Mouse (Mus musculus): Measurements from ENCODE around the gene Otub2. TPM values are rescaled to one million over a fixed set of nuclear protein-coding genes. Genes with fewer than 3 reads are reported as not detected.

The Otub2 gene
- polyA plus RNA-seq, 1 experiment from 2014 or later: 12.2 TPM

DNA sequence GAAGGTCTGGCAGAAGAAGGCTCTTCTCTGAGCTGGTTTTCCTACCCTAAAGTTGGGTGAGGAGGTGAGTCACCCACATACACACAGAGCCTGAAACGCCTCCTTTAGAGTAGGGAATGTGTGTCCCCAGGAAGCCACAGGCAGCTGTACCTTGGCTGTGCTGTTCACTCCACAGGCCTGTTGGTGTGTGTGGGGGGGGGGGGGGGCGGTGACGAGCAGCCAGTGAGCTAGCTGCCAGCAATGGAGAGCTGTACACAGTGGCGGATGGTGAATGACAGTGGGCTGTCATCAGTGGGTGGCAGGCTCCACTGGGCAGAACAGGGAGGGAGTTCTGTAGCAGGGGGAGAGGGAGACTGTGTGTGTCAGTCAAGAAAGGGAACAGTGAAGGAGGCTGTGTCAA, 11.7 kb upstream of the Otub2 start:
- Histone ChIP-seq H3K4me2 (ENCODE audit: low read depth, low read length) (no peak overlapping the region), H3K27ac (replicated peaks; ENCODE audit: low read depth, low read length) (no peak overlapping the region), H3K4me3 (ENCODE audit: low read depth, low read length) (no peak overlapping the region), H3K27me3 (ENCODE audit: control insufficient read depth, insufficient read depth, low read length) (no peaks in the 10 kb centered on the region), H3K36me3 (replicated peaks; ENCODE audit: control insufficient read depth, insufficient read depth, low read depth, low read length) (no peaks in the 10 kb centered on the region), H3K4me1 (ENCODE audit: control insufficient read depth, insufficient read depth, low read length) (no peaks in the 10 kb centered on the region), H3K9me3 (replicated peaks; ENCODE audit: control insufficient read depth, low read length) (no peaks in the 10 kb centered on the region), H3K9ac (replicated peaks; ENCODE audit: low read length) (no peak overlapping the region)
- ATAC-seq (replicated peaks; ENCODE audit: insufficient number of reproducible peaks, low FRiP score, low TSS enrichment, low read depth) (no peak), DNase-seq (ENCODE audit: low spot score) (no peak)
- WGBS: 79% methylated on average over 4 of the region's 4 CpGs

DNA sequence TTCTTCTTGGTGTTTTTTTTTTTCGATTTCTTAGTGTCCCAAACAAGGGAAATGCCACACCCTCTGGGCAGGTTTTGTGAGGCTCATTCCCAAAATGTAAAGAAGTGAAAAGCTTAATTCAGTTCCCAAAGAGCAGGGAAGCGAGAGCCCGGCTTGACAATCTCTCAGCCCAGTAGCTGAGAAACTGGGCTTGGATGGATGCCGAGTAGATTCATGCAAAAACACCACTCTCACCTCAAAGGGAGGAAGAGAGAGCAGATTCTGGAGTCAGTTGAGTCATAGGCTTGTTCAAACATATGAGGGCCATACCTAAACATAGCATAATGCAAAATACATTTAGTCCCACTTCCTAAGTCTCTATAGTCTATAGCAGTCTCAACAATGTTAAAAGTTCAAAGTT, 8.3 kb upstream of the Otub2 start:
- Histone ChIP-seq H3K27ac (replicated peaks; ENCODE audit: low read depth, low read length) (no peak overlapping the region), H3K4me2 (ENCODE audit: low read depth, low read length) (no peak overlapping the region), H3K9me3 (replicated peaks; ENCODE audit: control insufficient read depth, low read length) (no peaks in the 10 kb centered on the region), H3K27me3 (ENCODE audit: control insufficient read depth, insufficient read depth, low read length) (no peaks in the 10 kb centered on the region), H3K4me3 (ENCODE audit: low read depth, low read length) (no peak overlapping the region), H3K9ac (replicated peaks; ENCODE audit: low read length) (no peak overlapping the region), H3K36me3 (replicated peaks; ENCODE audit: control insufficient read depth, insufficient read depth, low read depth, low read length) (no peaks in the 10 kb centered on the region), H3K4me1 (ENCODE audit: control insufficient read depth, insufficient read depth, low read length) (no peaks in the 10 kb centered on the region)
- 81% methylated on average over 4 of the region's 4 CpGs for WGBS
- ATAC-seq (replicated peaks; ENCODE audit: insufficient number of reproducible peaks, low FRiP score, low TSS enrichment, low read depth): no peak
- no peak for DNase-seq (ENCODE audit: low spot score)

GRCm38 (mm10) chr12:103389348-103389727, 856 bp downstream of the Otub2 start:
- no peak for ATAC-seq (replicated peaks; ENCODE audit: insufficient number of reproducible peaks, low FRiP score, low TSS enrichment, low read depth)
- H3K27ac ChIP-seq (replicated peaks; ENCODE audit: low read depth, low read length): no peak overlapping the region

GRCm38 (mm10) chr12:103389982-103390381, 1.5 kb downstream of the Otub2 start:
- Histone ChIP-seq H3K4me3 (ENCODE audit: low read depth, low read length) (no peak overlapping the region), H3K36me3 (replicated peaks; ENCODE audit: control insufficient read depth, insufficient read depth, low read depth, low read length) (no peaks in the 10 kb centered on the region)
- 87% methylated on average over 4 of the region's 4 CpGs for WGBS

More at GRCm38 (mm10) chr12:103389348-103389727, 856 bp downstream of the Otub2 start:
- no peak for DNase-seq (ENCODE audit: low spot score)
- H3K9me3 ChIP-seq (replicated peaks; ENCODE audit: control insufficient read depth, low read length): no peaks in the 10 kb centered on the region
- peak overlapping the region; percentile 74 for H3K4me3 ChIP-seq (ENCODE audit: low read depth, low read length)
- H3K36me3 ChIP-seq (replicated peaks; ENCODE audit: control insufficient read depth, insufficient read depth, low read depth, low read length): no peaks in the 10 kb centered on the region
- no peaks in the 10 kb centered on the region for H3K27me3 ChIP-seq (ENCODE audit: control insufficient read depth, insufficient read depth, low read length)
- peak overlapping the region; percentile 65 for H3K4me2 ChIP-seq (ENCODE audit: low read depth, low read length)
- 82% methylated on average over 2 of the region's 2 CpGs for WGBS
- no peaks in the 10 kb centered on the region for H3K4me1 ChIP-seq (ENCODE audit: control insufficient read depth, insufficient read depth, low read length)
- peak overlapping the region; percentile 91 for H3K9ac ChIP-seq (replicated peaks; ENCODE audit: low read length)

GRCm38 (mm10) chr12:103391098-103391497, 2.6 kb downstream of the Otub2 start:
- Histone ChIP-seq H3K27me3 (ENCODE audit: control insufficient read depth, insufficient read depth, low read length) (no peaks in the 10 kb centered on the region), H3K9me3 (replicated peaks; ENCODE audit: control insufficient read depth, low read length) (no peaks in the 10 kb centered on the region), H3K4me2 (ENCODE audit: low read depth, low read length) (no peak overlapping the region), H3K4me1 (ENCODE audit: control insufficient read depth, insufficient read depth, low read length) (no peaks in the 10 kb centered on the region), H3K27ac (replicated peaks; ENCODE audit: low read depth, low read length) (no peak overlapping the region), H3K9ac (replicated peaks; ENCODE audit: low read length) (no peak overlapping the region), H3K36me3 (replicated peaks; ENCODE audit: control insufficient read depth, insufficient read depth, low read depth, low read length) (no peaks in the 10 kb centered on the region), H3K4me3 (ENCODE audit: low read depth, low read length) (no peak overlapping the region)
- 82% methylated on average over 7 of the region's 7 CpGs for WGBS
- no peak for DNase-seq (ENCODE audit: low spot score)
- no peak for ATAC-seq (replicated peaks; ENCODE audit: insufficient number of reproducible peaks, low FRiP score, low TSS enrichment, low read depth)

More at GRCm38 (mm10) chr12:103389982-103390381, 1.5 kb downstream of the Otub2 start:
- no peaks in the 10 kb centered on the region for H3K4me1 ChIP-seq (ENCODE audit: control insufficient read depth, insufficient read depth, low read length)
- DNase-seq (ENCODE audit: low spot score) (no peak), ATAC-seq (replicated peaks; ENCODE audit: insufficient number of reproducible peaks, low FRiP score, low TSS enrichment, low read depth) (no peak)
- no peaks in the 10 kb centered on the region for H3K27me3 ChIP-seq (ENCODE audit: control insufficient read depth, insufficient read depth, low read length)
- no peak overlapping the region for H3K27ac ChIP-seq (replicated peaks; ENCODE audit: low read depth, low read length)
- H3K9me3 ChIP-seq (replicated peaks; ENCODE audit: control insufficient read depth, low read length): no peaks in the 10 kb centered on the region
- H3K4me2 ChIP-seq (ENCODE audit: low read depth, low read length): no peak overlapping the region
- no peak overlapping the region for H3K9ac ChIP-seq (replicated peaks; ENCODE audit: low read length)

DNA sequence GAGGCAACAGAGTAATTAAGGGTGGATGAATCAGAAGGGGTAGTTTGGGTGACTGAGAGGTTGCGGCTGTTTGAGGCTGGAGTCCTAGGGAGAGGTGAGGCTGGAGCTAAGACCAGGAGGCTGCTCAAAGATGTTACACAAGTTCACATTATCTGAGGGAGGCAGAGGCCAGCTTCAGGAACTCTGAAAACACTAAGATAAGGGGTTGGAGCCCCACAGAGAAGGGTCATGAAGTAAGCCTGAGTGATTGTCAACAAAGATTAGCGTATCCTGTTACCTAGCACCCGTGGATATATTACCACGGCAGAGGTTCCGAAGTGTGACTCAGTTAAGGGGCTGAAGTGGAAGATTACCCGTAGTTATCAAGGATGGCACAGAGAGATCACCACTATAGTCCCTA, 5.0 kb downstream of the Otub2 start:
- ATAC-seq (replicated peaks; ENCODE audit: insufficient number of reproducible peaks, low FRiP score, low TSS enrichment, low read depth) (no peak), DNase-seq (ENCODE audit: low spot score) (no peak)
- no peaks in the 10 kb centered on the region for H3K36me3 ChIP-seq (replicated peaks; ENCODE audit: control insufficient read depth, insufficient read depth, low read depth, low read length)

DNA sequence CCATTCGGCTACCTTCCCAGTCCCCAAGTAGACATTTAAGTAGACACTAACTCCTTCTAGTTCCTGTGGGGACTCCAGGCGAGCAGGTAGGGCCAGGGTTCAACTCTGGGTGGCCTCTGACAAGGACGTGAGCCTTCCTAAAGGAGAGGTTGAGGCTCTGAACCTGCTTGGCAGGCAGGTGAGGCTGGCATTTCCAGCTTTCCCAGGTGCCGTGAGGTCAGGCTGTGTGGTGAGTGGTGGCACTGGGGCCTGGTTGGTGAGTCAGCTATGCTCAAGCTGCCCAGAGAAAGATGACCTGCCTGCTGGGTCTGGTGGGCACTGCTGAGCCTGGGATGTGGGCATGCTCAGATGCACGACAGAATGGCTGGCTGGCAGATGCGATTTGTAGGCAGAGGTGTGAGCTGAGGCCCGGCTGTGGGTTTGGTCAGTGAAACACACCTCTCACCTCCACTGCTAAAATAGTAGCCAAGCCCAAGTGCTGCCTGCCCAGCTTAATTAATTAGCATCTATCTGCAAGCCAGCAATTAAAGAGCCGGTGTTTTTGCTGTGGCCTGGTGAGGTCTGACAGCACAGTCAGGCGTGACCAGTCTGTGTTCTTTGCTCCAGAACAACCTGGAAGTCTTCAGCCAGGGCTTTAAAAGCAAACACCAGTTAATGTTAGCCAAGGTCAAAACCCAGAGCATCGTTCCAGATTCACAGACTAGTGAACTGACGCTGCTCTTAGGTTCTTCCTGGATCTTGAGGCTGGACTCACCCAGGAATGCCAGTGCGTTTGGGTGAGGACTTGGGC, 7.2 kb downstream of the Otub2 start:
- H3K27ac ChIP-seq (replicated peaks; ENCODE audit: low read depth, low read length): no peak overlapping the region
- no peak overlapping the region for H3K4me3 ChIP-seq (ENCODE audit: low read depth, low read length)
- WGBS: 81% methylated on average over 12 of the region's 12 CpGs
- DNase-seq (ENCODE audit: low spot score) (no peak), ATAC-seq (replicated peaks; ENCODE audit: insufficient number of reproducible peaks, low FRiP score, low TSS enrichment, low read depth) (no peak)
- H3K4me2 ChIP-seq (ENCODE audit: low read depth, low read length): no peak overlapping the region
- no peaks in the 10 kb centered on the region for H3K4me1 ChIP-seq (ENCODE audit: control insufficient read depth, insufficient read depth, low read length)
- no peaks in the 10 kb centered on the region for H3K36me3 ChIP-seq (replicated peaks; ENCODE audit: control insufficient read depth, insufficient read depth, low read depth, low read length)
- H3K9ac ChIP-seq (replicated peaks; ENCODE audit: low read length): no peak overlapping the region
- H3K27me3 ChIP-seq (ENCODE audit: control insufficient read depth, insufficient read depth, low read length): no peaks in the 10 kb centered on the region
- H3K9me3 ChIP-seq (replicated peaks; ENCODE audit: control insufficient read depth, low read length): no peaks in the 10 kb centered on the region

More for the DNA sequence above, 5.0 kb downstream of the Otub2 start:
- H3K9ac ChIP-seq (replicated peaks; ENCODE audit: low read length): no peak overlapping the region
- no peak overlapping the region for H3K4me3 ChIP-seq (ENCODE audit: low read depth, low read length)
- no peaks in the 10 kb centered on the region for H3K4me1 ChIP-seq (ENCODE audit: control insufficient read depth, insufficient read depth, low read length)
- no peak overlapping the region for H3K4me2 ChIP-seq (ENCODE audit: low read depth, low read length)
- H3K27me3 ChIP-seq (ENCODE audit: control insufficient read depth, insufficient read depth, low read length): no peaks in the 10 kb centered on the region
- WGBS: 63% methylated on average over 6 of the region's 6 CpGs
- no peaks in the 10 kb centered on the region for H3K9me3 ChIP-seq (replicated peaks; ENCODE audit: control insufficient read depth, low read length)
- H3K27ac ChIP-seq (replicated peaks; ENCODE audit: low read depth, low read length): no peak overlapping the region

GRCm38 (mm10) chr12:103396751-103397150, 8.3 kb downstream of the Otub2 start:
- Histone ChIP-seq H3K9ac (replicated peaks; ENCODE audit: low read length) (no peak overlapping the region), H3K27me3 (ENCODE audit: control insufficient read depth, insufficient read depth, low read length) (no peaks in the 10 kb centered on the region), H3K4me1 (ENCODE audit: control insufficient read depth, insufficient read depth, low read length) (no peaks in the 10 kb centered on the region), H3K4me2 (ENCODE audit: low read depth, low read length) (no peak overlapping the region), H3K27ac (replicated peaks; ENCODE audit: low read depth, low read length) (no peak overlapping the region), H3K4me3 (ENCODE audit: low read depth, low read length) (no peak overlapping the region), H3K9me3 (replicated peaks; ENCODE audit: control insufficient read depth, low read length) (no peaks in the 10 kb centered on the region), H3K36me3 (replicated peaks; ENCODE audit: control insufficient read depth, insufficient read depth, low read depth, low read length) (no peaks in the 10 kb centered on the region)
- no peak for DNase-seq (ENCODE audit: low spot score)
- 74% methylated on average over 7 of the region's 7 CpGs for WGBS
- no peak for ATAC-seq (replicated peaks; ENCODE audit: insufficient number of reproducible peaks, low FRiP score, low TSS enrichment, low read depth)
